Mouse (Mus musculus) embryonic facial prominence, embryonic 13.5 days (tissue): ENCODE results near the gene Il12a. TPM values are rescaled to one million over a fixed set of nuclear protein-coding genes. Genes with fewer than 3 reads are reported as not detected.

Source experiments
- polyA plus RNA-seq: library from polyadenylated mRNA; unstranded; fragments of >200 nt; fragmentation: Nextera tagmentation; extraction: Ambion mirVana; gene quantifications from 2 replicates; pipeline ENCODE4 v1.2.1, GENCODE M21; 2015

Il12a gene
- polyA plus RNA-seq, 1 experiment from 2014 or later: 0.22 TPM

Other genes starting within 250 kb of the Il12a start
- gene 1110032F04Rik, start 178.9 kb downstream of the Il12a start, polyA plus RNA-seq: 0.73 and 1.4 TPM in 2 replicates